Mouse (Mus musculus) heart, postnatal 25 days (tissue): Measurements from ENCODE around the gene Dvl3. TPM values are rescaled to one million over a fixed set of nuclear protein-coding genes. Genes with fewer than 3 reads are reported as not detected.

Experiments used
- DNase-seq: peaks from one replicate; pipeline ENCODE4 v3.0.0; 2022; ENCODE audit warnings: low spot score
- intact Hi-C: fragments of 180-260 bp; cut with DNase I; formaldehyde crosslinking; loops from one replicate; pipeline ENCODE4 v1.15.1; 2025
- total RNA-seq, 2 experiments: library from RNA; stranded (reverse); gene quantifications; 2 replicates each; pipeline ENCODE4 v1.2.3; 2021

Gene Dvl3
- total RNA-seq, 2 experiments from 2014 or later, result 44.9 to 46.8 TPM

DNA sequence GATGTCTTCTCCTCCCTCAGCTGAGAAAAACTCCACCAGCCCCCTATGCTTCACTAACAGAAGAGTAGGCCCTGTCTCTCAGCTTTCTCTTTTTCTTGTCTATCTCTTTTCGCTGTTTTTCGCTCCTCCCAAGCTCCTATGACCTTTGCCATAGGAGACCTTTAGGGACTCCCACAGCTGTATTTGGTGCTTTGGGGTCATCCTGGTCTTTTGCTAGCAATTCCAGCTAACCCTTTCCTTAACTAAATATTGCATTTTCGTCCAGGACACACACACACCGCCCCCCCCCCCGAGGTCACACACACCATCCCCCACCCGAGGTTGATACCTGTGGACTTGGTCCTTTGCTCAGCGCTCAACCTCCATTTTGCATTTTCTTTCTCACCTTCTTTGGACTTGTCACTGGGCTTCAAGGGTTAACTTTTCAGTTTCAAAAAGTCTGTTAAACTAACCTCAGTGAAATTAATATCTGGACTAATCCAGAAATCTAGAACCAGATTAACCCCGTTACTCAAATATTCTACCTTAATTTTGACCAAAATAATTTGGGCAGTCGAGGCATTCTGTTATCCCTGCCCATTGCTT is 19.4 kb downstream of the Dvl3 start:
- intact Hi-C loops, result loop anchor here (5.0 kb wide), 1 partner anchor 181 kb away; the partner anchor contains the start of genes Clcn2 and Polr2h
- no peak for DNase-seq

DNA sequence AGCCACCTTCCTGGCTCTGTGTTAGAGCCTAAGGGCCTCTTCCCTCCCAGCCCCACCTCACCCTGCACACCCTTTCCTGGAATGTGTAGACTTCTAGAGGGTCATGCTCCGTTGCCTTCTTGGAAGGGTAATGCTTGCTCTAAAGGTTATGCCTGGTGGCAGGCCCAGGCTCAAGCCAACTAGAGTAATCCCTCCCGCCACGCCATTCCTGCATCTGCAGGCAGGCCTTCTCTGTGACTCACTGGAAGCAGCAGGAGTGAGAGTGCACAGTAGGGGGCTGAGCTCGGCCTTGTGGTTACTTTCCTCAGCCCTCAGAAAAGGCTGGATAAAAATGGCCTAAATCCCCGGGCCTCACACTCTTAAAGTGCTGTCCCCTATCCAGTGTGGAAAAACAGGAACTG is 20.3 kb downstream of the Dvl3 start:
- intact Hi-C loops, result loop anchor here (5.0 kb wide), 1 partner anchor 180 kb away; the partner anchor contains the start of genes Clcn2 and Polr2h
- DNase-seq, result no peak

DNA sequence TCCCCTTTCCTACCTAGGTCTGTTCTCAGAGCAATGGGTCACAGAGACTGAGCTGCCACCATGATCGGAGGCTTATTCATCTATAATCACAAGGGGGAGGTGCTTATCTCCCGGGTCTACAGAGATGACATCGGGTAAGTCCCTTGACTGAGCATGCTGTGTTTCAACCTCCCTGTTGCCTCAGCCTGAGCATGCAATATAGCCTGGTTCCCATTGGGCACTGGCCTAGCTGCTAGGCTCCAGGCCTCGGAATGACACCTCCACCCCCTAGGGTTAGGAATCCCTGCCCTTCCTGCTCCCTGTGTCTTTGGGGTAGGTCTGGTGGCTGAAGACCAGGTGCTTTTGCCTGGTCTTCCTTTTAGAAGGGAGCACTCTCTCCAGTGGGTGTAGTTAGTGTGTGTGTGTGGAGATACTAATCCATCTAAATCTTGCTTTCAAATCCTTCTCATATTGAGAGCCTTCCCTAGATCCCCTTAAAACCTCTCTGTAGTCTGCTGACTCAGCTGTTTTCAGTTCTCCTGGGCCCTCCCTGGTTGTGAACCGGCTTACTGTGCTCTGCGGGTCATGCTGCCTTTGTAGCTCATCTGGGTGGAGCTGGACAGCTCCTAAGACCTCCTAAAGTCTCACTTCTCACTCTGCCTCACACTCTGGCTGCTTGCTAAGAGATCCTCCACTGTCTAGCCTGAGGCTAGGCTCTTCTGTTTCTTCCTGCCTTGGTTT is 21.0 kb downstream of the Dvl3 start:
- intact Hi-C loops, result loop anchor here (5.0 kb wide), 1 partner anchor 180 kb away; the partner anchor contains the start of genes Clcn2 and Polr2h
- no peak for DNase-seq

DNA sequence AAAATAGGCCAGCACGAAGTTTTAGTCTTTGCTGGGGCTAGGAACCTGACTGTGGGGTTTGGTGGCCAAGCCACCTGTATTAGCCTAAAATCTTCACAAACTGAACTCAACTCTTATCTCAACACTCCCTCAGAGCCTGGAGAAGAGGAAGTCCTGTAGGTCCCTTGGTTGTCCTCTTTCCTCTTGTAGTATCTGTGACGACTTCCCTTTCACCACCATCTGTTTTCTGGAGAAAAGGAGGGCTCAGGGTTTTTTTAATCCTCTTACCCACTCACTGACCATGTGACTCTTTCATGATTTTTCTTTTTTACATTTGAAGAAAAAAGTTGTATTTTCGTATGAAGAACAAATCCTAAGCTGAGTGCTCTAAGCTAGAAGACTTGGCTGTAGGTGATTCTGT is 22.9 kb downstream of the Dvl3 start:
- no peak for DNase-seq
- intact Hi-C loops, result loop anchor here (5.0 kb wide), 1 partner anchor 178 kb away; the partner anchor contains the start of genes Clcn2 and Polr2h

DNA sequence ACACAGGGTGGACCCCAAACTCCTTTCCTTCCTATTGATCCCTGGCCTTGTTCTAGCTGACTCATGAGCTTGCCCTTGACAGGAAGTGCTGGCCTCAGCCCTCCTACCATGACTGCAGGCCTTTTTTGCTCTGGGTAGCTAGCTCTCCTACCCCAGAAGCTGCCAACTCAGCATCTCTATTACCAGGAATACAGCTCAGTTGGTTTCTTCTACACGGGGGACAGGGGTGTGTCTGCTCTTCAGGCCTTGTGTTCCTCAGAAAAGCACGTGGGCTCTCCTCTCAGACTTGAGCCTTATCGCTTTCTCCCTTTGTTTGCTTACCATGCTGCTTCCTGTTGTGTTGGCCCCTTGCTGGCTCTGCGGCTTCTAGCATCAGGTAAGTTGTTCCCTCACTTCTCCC is 23.7 kb downstream of the Dvl3 start:
- no peak for DNase-seq
- intact Hi-C loops, result no loop called here

DNA sequence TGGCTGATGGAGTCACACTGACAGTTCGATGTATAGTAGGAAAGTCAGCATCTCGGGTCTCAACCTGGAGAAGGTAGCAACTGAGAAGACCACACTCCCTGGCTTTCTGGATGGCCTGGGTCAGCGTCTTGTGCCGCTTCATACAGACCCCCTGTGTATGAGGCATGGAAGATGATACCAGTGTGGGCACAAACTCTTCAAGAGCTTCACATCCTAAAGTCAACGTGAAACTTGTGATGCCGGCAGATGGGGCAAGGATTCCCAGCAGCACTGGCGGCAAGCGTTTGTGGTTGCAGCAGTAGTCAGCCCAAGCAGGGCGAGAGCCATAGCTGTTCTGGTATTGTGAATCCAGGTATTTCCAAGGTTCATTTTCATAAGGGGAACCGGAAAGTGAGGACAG is 28.9 kb downstream of the Dvl3 start:
- DNase-seq, result no peak
- intact Hi-C loops, result loop anchor here (5.0 kb wide), 2 partner anchors 48 to 97 kb away; partner anchors contain the start of gene Eif2b5

DNA sequence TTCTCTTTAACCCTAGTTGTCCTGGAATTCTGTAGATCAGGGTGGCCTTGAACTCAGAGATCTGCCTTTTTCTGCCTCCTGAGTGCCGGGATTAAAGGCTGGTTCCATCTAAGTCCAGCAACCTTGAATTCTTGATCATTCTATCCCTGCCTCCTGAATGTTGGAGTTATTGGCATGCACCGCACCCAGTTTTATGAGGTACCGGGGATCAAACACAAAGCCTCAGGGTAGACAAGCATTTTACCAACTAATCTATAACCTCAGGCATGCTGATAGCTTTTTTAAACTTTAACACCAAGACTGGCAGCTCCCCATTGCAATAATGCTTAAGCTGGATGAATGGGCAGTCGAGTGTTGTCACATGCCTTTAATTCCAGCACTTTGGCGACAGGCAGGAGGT is 30.6 kb downstream of the Dvl3 start:
- intact Hi-C loops, result loop anchor here (5.0 kb wide), 2 partner anchors 50 to 95 kb away; partner anchors contain the start of gene Eif2b5
- no peak for DNase-seq

DNA sequence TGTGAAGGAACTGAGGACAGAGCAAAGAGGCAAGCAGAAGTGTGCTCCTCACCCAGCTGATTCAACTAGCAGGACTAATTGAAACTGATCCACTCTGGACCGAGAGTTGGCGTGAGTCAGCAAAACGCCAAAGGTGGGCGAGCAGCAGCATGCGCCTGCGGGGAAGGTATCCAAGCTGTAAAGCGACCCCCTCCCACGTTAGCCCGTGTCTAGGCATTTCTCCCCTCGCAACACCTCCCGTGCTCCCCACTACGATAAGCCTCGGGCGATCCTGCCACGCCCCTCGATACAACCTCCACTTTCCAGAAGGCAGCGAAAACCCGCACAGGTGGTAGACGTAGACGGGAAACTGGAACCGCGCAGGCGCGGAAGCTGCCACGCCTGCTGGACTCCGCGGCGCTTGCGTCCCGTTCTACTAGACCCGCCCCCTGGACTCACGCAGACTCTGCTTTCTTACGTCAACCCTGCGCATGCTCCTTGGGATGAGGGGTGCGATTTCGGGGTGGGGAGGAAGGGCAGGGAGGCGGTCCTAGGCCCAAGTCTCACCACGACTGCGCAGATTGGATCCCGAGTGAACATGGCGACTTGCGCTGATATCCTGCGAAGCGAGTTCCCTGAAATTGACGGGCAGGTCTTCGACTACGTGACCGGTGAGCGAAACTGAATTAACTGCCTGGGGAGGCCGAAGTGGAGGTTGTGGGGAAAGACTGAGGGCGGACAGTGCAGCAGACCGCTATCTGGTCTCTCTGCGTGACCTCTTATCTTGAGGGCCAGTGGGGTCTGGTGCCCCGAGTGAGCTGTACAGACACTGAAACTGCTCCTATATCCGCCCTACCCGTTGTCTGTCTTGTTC is 31.5 kb downstream of the Dvl3 start, which contains the start of gene Abcf3:
Gene Abcf3, plus strand, starts transcription at position 482 of the 853 bp plus-strand sequence.
- intact Hi-C loops, result loop anchor here (5.0 kb wide), 2 partner anchors 51 to 94 kb away; partner anchors contain the start of gene Eif2b5
- DNase-seq, result peak; percentile 97

DNA sequence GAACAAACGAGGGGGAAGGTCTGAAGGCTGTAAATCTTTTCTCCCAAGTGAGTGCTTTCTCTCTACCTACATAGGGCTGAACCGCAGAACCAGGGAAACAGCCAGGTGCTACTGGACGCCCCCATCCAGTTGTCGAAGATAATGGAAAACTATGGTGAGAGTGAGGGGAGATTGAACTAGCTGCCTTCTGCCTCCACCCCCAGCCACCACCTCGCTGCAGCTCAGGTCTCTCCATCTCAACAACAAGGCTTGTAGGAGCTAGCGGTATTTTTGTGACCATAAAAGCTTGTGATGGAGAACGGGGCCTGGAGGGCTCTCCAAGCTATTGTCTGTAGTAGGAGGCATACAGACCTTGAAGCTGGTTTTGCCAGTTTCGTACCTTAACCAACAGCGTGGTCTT is 32.4 kb downstream of the Dvl3 start:
- intact Hi-C loops, result loop anchor here (5.0 kb wide), 2 partner anchors 52 to 93 kb away; partner anchors contain the start of gene Eif2b5
- DNase-seq, result no peak

DNA sequence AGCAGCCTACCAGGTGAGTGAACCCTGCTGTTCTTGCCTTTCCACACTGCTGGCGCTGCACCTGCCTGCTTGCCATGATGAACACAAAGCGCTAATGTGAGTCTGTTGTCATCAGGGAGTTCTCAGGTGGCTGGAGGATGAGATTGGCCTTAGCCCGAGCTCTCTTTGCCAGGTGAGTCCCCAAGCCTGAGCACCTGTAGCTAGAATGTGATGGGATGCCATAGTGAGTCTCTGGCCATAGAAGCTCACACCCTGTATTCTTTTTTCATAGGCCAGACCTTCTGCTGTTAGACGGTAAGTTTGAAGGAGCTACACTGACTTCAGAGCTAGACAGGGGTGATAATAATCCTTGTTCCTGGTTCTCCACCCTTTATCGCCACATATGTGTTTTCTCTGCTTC is 34.9 kb downstream of the Dvl3 start:
- intact Hi-C loops, result loop anchor here (5.0 kb wide), 1 partner anchor 66 kb away; no protein-coding TSS in a partner anchor
- no peak for DNase-seq

DNA sequence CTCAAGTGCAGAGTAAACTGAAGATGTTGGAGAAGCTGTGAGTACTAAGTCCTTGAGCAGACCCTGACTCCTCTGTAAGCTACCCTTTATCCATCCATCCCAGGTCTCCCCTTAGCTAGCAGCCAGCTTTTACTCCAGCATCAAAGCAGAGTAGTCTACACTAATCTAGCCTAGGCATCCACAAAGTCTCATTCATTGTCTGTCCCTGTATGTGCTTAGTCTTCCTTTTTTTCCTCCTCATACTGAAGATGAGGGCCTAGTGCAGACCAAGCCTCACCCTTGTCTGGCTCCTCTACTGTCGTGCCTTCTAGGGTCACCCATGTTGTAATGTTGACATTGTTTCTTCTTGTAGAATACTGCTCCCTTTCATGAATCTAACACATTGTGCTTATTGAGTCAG is 35.8 kb downstream of the Dvl3 start:
- no peak for DNase-seq
- intact Hi-C loops, result loop anchor here (5.0 kb wide), 1 partner anchor 65 kb away; no protein-coding TSS in a partner anchor

DNA sequence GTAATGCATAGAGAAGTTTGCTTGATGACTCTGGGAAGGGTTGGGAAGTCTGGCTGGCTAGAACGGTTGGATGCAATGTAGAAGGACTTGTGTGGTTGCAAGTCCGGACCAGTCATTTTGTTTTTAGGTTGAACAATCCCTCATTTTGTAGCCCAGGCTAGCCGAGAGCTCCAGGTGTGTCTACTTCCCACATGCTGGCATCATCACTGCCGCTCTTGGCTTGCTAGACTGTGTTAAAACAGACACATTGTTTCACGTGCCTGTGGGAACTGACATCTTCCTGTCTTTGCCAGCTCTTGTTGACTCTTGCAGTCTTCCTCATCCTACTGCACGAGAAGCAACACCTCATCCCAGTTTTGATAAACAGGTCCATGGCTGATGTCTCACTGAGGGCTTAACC is 38.2 kb downstream of the Dvl3 start:
- DNase-seq, result no peak
- intact Hi-C loops, result loop anchor here (5.0 kb wide), 1 partner anchor 62 kb away; no protein-coding TSS in a partner anchor

DNA sequence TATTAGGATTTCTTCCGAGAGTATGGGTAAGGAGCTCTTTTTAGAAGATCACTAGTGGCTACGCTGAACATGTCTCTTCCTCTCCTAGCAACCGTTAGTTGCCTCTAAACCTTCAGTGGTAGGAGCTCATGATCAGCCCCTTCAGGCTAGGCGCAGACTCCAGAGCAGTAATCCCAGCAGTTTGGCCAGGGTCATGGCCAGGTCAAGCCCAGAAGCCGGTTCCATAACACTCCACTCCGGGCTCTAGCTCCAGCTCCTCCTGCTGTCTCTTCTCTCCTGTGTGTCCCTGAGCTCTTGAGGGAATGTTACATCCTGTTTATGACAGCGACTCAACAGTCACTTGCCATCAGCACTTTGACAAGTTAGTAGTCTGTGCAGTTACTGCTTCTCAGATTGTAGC is 40.6 kb downstream of the Dvl3 start:
- intact Hi-C loops, result no loop called here
- no peak for DNase-seq

DNA sequence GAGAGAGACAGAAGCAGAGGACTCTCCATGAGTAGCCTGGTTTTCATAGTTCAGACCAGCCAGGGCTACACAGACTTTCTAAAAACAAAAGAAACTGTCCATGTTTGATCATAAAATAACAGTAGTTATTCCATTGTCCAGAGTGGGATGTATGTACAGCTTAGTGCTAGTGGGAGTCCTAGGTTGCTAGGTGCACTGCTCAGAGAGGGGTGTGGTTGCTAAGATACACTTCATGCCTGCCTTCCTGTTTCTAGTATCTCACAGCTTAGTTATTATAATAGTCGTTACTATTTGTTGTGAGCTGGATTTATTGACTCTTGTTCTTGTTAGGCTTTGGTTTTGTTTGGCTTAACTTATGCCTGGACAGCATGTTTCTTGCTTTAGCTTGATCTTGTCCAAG is 48.3 kb downstream of the Dvl3 start:
- no peak for DNase-seq
- intact Hi-C loops, result loop anchor here (2.0 kb wide), 1 partner anchor 16 kb away; no protein-coding TSS in a partner anchor

Other genes starting within 250 kb of the Dvl3 start
- gene Parl, start 214.6 kb upstream of the Dvl3 start, total RNA-seq, result 10 to 100 TPM; 88.4 to 88.9 TPM
- gene Cyp2ab1, start 191.6 kb upstream of the Dvl3 start, total RNA-seq, result under 1 TPM; 0.67 to 0.99 TPM
- 10 to 100 TPM; 30.6 to 34.8 TPM for gene Abcc5, start 90.6 kb upstream of the Dvl3 start, total RNA-seq
- 10 to 100 TPM; 52.4 to 59.1 TPM for gene Eif2b5, start 18.2 kb upstream of the Dvl3 start, total RNA-seq
- 100 to 1,000 TPM; 201 to 215 TPM for gene Ap2m1, start 18.5 kb downstream of the Dvl3 start, total RNA-seq
- 10 to 100 TPM; 64.9 to 69.4 TPM for gene Abcf3, start 31.6 kb downstream of the Dvl3 start, total RNA-seq
- under 1 TPM; 0.20 to 0.23 TPM for gene Vwa5b2, start 72.5 kb downstream of the Dvl3 start, total RNA-seq
- gene Eef1akmt4, start 94.6 kb downstream of the Dvl3 start, total RNA-seq, result 1 to 10 TPM; 5.6 to 6.4 TPM
- under 1 TPM in 1 of 2 experiments, not detected in 1; 0.16 TPM for gene Gm49333, start 94.6 kb downstream of the Dvl3 start, total RNA-seq
- 10 to 100 TPM; 11.5 to 12.1 TPM for gene Alg3, start 94.8 kb downstream of the Dvl3 start, total RNA-seq
- gene Camk2n2, start 104.3 kb downstream of the Dvl3 start, total RNA-seq, result under 1 TPM; 0.65 to 0.73 TPM
- under 1 TPM; 0.56 to 0.57 TPM for gene Ece2, start 112.8 kb downstream of the Dvl3 start, total RNA-seq
- 100 to 1,000 TPM; 190 to 201 TPM for gene Psmd2, start 134.7 kb downstream of the Dvl3 start, total RNA-seq
- 100 to 1,000 TPM; 388 to 397 TPM for gene Eif4g1, start 151.3 kb downstream of the Dvl3 start, total RNA-seq
- gene Fam131a, start 176.3 kb downstream of the Dvl3 start, total RNA-seq, result 10 to 100 TPM; 28.3 to 31.4 TPM
- gene Polr2h, start 200.7 kb downstream of the Dvl3 start, total RNA-seq, result 10 to 100 TPM in 1 of 2 experiments, 1 to 10 TPM in 1; 9.0 to 10.5 TPM
- 1 to 10 TPM; 1.5 to 2.1 TPM for gene Clcn2, start 200.8 kb downstream of the Dvl3 start, total RNA-seq
- gene Chrd, start 216.1 kb downstream of the Dvl3 start, total RNA-seq, result 1 to 10 TPM; 2.0 to 2.7 TPM
- under 1 TPM in 1 of 2 experiments, not detected in 1; 0.50 TPM for gene Thpo, start 217.5 kb downstream of the Dvl3 start, total RNA-seq